Mouse (Mus musculus) hindbrain, embryonic 16.5 days (tissue): ENCODE results near the gene Clhc1. TPM values are rescaled to one million over a fixed set of nuclear protein-coding genes. Genes with fewer than 3 reads are reported as not detected.
A peak's percentile ranks its signal among the peaks of the same experiment; 100 is the strongest.

Experiments
- ATAC-seq: fragments of 200-750 bp; cut with Nextera tagmentation; 2 replicates; pipeline ENCODE4 v1.8.0; 2017; ENCODE audit warnings: moderate TSS enrichment, moderate library complexity
- H3K27ac ChIP-seq: fragments of 300-500 bp; sonication (generic); 2 replicates; pipeline ENCODE4 v1.5.1; 2014; ENCODE audit warnings: low read depth, mild to moderate bottlenecking, control low read depth, low read length, moderate library complexity
- H3K27me3 ChIP-seq: fragments of 300-500 bp; sonication (generic); replicated peaks from 2 replicates; pipeline ENCODE4 v1.6.1; 2014; ENCODE audit warnings: low read length; ENCODE audit not compliant: control insufficient read depth, insufficient read depth
- H3K36me3 ChIP-seq: fragments of 300-500 bp; sonication (generic); 2 replicates; pipeline ENCODE4 v1.6.1; 2014; ENCODE audit warnings: mild to moderate bottlenecking, low read length, moderate library complexity, mixed read lengths; ENCODE audit not compliant: control insufficient read depth, insufficient read depth
- H3K4me1 ChIP-seq: fragments of 300-500 bp; sonication (generic); 2 replicates; pipeline ENCODE4 v1.6.1; 2014; ENCODE audit warnings: low read depth, low read length; ENCODE audit not compliant: control insufficient read depth, insufficient read depth
- H3K4me2 ChIP-seq: fragments of 300-500 bp; sonication (generic); 2 replicates; pipeline ENCODE4 v1.6.1; 2014; ENCODE audit warnings: mild to moderate bottlenecking, low read length, control low read depth, moderate library complexity
- H3K4me3 ChIP-seq: fragments of 300-500 bp; sonication (generic); 2 replicates; pipeline ENCODE4 v1.5.1; 2014; ENCODE audit warnings: mild to moderate bottlenecking, low read length, control low read depth, moderate library complexity
- H3K9ac ChIP-seq: fragments of 300-500 bp; sonication (generic); 2 replicates; pipeline ENCODE4 v1.6.1; 2014; ENCODE audit warnings: low read depth, mild to moderate bottlenecking, control low read depth, low read length, moderate library complexity
- H3K9me3 ChIP-seq: fragments of 300-500 bp; sonication (generic); 2 replicates; pipeline ENCODE4 v1.6.1; 2014; ENCODE audit warnings: mild to moderate bottlenecking, low read length, moderate library complexity; ENCODE audit not compliant: control insufficient read depth
- WGBS: fragments of 180-500 bp; shearing (Covaris S2); extraction: QIAGEN DNeasy Blood & Tissue Kit; methylation state at CpG from one replicate; pipeline ENCODE4 v1.1.7; 2014; 5-methylcytosine and 5-hydroxymethylcytosine counted together
- polyA plus RNA-seq: library from polyadenylated mRNA; unstranded; fragments of >200 nt; fragmentation: Nextera tagmentation; extraction: Ambion mirVana; gene quantifications from 2 replicates; pipeline ENCODE4 v1.2.1, GENCODE M21; 2015

Gene Clhc1
- polyA plus RNA-seq: 0.08 and 0.15 TPM in 2 replicates

DNA sequence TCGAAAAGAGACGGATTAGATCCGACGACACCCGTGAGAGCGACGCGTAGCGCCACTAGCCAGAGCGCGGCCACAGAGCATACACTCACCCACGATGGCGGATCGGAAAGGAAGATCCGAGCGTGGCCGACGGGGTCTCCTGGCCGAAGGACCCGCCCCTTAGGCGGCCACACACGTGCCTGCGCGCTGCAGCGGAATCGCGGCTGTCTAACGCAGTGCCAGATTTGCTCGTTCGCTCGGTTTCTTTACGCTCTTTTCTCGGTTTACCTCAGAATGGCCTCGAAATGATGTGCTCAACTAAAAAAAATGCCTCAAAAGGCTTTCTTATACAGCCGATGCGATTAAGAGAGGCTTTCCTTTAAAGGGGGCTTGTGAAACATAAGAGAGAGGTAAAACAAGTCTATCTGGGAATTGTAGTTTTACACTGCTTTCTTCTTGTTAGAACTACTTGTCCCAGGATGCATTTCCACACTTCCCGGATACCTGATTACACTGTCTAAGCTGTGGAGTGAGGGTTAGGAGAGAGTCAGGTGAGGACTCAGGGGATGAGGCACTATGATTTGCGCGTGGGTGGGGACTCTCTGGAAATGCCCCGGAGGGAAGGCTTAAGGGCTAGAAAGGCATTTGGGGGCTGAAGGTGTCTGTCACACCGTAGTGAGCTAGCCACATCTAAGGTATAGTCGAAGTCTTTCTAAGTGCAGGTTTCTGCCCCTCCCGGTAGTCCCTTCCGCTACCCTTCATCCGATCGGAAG is at the start of gene Clhc1, which contains the start of gene Rps27a:
Clhc1 (plus strand) TSS at position 199 of the 752 bp plus-strand sequence.
Rps27a (minus strand) TSS at position 358 of the 752 bp plus-strand sequence.
- H3K4me3 ChIP-seq: peak within 1 kb of the TSS; percentile 72
- H3K36me3 ChIP-seq: peaks cover 11% of the 10 kb centered on the region
- H3K4me1 ChIP-seq: peaks cover 13% of the 10 kb centered on the region
- peak within 1 kb of the TSS; percentile 69 for H3K4me2 ChIP-seq
- no peaks in the 10 kb centered on the region for H3K27me3 ChIP-seq
- WGBS: under 1% methylated on average over 46 of the region's 46 CpGs
- H3K9ac ChIP-seq: peak within 1 kb of the TSS; percentile 85
- peak; percentile 98 for ATAC-seq
- H3K9me3 ChIP-seq: no peaks in the 10 kb centered on the region
- H3K27ac ChIP-seq: peak within 1 kb of the TSS; percentile 89

GRCm38 (mm10) chr11:29503948-29504893 is 43.5 kb upstream of the Clhc1 start:
- Histone ChIP-seq H3K9ac (no peak overlapping the region), H3K27ac (no peak overlapping the region), H3K27me3 (no peaks in the 10 kb centered on the region), H3K9me3 (no peaks in the 10 kb centered on the region), H3K4me3 (no peak overlapping the region), H3K4me1 (no peaks in the 10 kb centered on the region), H3K4me2 (no peak overlapping the region), H3K36me3 (peaks cover 37% of the 10 kb centered on the region)
- ATAC-seq: no peak
- 92% methylated on average over 10 of the region's 10 CpGs for WGBS

GRCm38 (mm10) chr11:29504899-29505625 is 42.7 kb upstream of the Clhc1 start:
- H3K4me3 ChIP-seq: no peak overlapping the region
- no peaks in the 10 kb centered on the region for H3K27me3 ChIP-seq
- H3K36me3 ChIP-seq: peaks cover 32% of the 10 kb centered on the region
- no peak overlapping the region for H3K4me2 ChIP-seq
- H3K9ac ChIP-seq: no peak overlapping the region
- WGBS: 95% methylated on average over 2 of the region's 2 CpGs
- H3K4me1 ChIP-seq: no peaks in the 10 kb centered on the region
- no peak for ATAC-seq
- no peak overlapping the region for H3K27ac ChIP-seq
- H3K9me3 ChIP-seq: no peaks in the 10 kb centered on the region

DNA sequence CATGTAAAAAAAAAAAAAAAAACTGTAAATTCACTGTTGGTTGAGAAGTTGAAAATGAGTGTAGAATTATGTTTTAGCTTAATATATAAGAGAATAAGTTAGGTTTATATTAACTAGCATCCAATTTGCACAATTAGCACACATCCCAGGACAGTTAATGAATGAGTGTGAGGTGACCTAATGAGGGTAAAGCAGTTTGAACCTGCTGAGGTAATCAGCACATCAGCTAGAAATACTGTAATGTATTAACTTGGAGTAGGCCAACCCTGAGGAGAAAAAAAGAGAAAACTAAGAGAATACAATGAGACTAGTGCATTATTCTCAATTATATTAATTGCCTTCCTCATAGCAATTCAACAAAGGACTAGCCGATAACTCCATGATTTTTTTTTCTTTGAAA is 38.3 kb upstream of the Clhc1 start:
- H3K27ac ChIP-seq: no peak overlapping the region
- peaks cover 13% of the 10 kb centered on the region for H3K36me3 ChIP-seq
- H3K4me2 ChIP-seq: no peak overlapping the region
- H3K9me3 ChIP-seq: no peaks in the 10 kb centered on the region
- WGBS: 93% methylated on average over 1 of the region's 1 CpGs
- H3K9ac ChIP-seq: no peak overlapping the region
- peaks cover 2% of the 10 kb centered on the region; the same call in 1 of the 2 replicates for H3K4me1 ChIP-seq
- ATAC-seq: no peak
- H3K27me3 ChIP-seq: no peaks in the 10 kb centered on the region
- no peak overlapping the region for H3K4me3 ChIP-seq

DNA sequence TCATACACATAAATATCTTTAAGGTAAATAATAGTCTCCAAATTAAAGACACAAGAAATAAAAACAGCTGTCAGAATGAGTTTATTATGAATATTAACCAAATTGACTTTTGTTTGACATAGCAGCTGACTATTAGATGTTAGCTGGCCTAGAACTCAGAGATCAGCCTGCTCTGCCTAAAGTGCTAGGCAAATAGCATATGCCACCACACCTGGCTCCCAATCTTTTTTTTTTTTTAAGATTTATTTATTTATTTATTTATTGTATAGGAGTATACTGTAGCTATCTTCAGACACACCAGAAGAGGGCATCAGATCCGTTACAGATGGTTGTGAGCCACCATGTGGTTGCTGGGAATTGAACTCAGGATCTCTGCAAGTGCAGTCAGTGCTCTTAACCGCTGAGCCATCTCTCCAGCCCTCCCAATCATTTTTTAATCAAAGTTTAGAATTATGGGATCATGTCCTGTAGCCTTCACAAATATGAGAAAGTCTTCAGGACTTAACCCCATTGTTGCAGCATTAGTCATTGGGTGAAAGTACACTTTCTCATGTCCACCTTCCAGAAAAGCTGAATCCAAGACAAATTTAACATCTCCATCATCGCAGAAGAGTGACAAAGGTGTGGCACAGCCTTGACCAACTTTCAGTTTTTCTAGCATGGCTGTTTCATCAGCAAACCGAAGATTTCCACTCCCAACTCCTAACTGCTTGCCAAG is 34.8 kb upstream of the Clhc1 start:
- Histone ChIP-seq H3K9ac (no peak overlapping the region), H3K4me3 (no peak overlapping the region), H3K36me3 (peaks cover 3% of the 10 kb centered on the region; the same call in 1 of the 2 replicates), H3K4me2 (no peak overlapping the region), H3K4me1 (peaks cover 2% of the 10 kb centered on the region; the same call in 1 of the 2 replicates), H3K27me3 (no peaks in the 10 kb centered on the region), H3K9me3 (no peaks in the 10 kb centered on the region), H3K27ac (no peak overlapping the region)
- ATAC-seq: no peak
- 90% methylated on average over 4 of the region's 4 CpGs for WGBS

GRCm38 (mm10) chr11:29514325-29514681 is 33.4 kb upstream of the Clhc1 start:
- Histone ChIP-seq H3K4me1 (peaks cover 2% of the 10 kb centered on the region; the same call in 1 of the 2 replicates), H3K4me2 (peak overlapping the region; percentile 76), H3K9me3 (no peaks in the 10 kb centered on the region), H3K9ac (peak overlapping the region; percentile 69), H3K36me3 (peaks cover 3% of the 10 kb centered on the region; the same call in 1 of the 2 replicates), H3K27ac (no peak overlapping the region; the same call in 1 of the 2 replicates), H3K27me3 (no peaks in the 10 kb centered on the region), H3K4me3 (peak overlapping the region; percentile 58)
- peak; percentile 0; the same call in 1 of the 2 replicates for ATAC-seq
- WGBS: 28% methylated on average over 10 of the region's 10 CpGs

DNA sequence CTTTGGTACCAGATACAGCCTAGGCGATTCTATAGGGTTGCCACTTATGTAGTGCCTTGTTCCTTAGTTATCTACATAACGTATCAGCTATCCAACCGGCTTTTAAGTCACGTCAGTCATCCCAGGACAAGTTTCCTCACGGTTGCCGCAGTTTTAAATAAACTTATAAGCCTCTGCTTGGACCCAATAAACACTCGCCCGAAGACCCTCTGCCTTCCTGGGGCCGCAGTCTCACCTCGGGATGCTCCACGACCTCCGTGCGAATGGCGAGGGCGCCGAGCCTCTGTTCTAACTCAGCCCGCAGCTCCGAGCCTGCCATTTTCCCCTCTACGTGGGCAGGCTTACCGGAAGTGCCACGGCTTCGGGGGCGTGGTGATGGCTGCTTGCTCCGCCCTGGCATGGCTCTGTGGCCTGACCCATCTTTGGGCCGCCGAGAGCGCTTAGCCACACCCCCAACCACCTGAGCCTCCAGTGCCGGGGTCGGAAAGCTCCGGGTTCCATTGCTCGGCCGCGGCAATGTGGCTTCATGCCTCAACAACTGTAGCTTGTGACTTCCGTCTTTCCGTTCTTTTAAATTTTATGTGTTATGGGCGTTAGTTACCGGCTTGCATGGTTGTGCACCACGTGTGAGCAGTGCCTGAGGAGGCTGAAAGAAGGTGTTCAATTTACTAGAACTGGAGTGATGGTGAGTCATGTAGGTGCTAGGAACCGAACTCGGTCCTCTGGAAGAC is 32.9 kb upstream of the Clhc1 start, which contains the start of gene Prorsd1:
Prorsd1 (minus strand) TSS at position 352 of the 731 bp plus-strand sequence.
- Histone ChIP-seq H3K4me2 (peak within 1 kb of the TSS; percentile 76), H3K27ac (peak within 1 kb of the TSS; percentile 73), H3K4me1 (peaks cover 2% of the 10 kb centered on the region; the same call in 1 of the 2 replicates), H3K27me3 (no peaks in the 10 kb centered on the region), H3K9ac (peak within 1 kb of the TSS; percentile 69), H3K4me3 (peak within 1 kb of the TSS; percentile 58), H3K9me3 (no peaks in the 10 kb centered on the region), H3K36me3 (peaks cover 3% of the 10 kb centered on the region; the same call in 1 of the 2 replicates)
- 3% methylated on average over 40 of the region's 40 CpGs for WGBS
- ATAC-seq: peak; percentile 98
